Mouse (Mus musculus): ENCODE data around the gene Slc22a1. TPM values are rescaled to one million over a fixed set of nuclear protein-coding genes. Genes with fewer than 3 reads are reported as not detected.

Gene Slc22a1
- not detected in 2 replicates for total RNA-seq (2014; rRNA removed; ENCODE audit: low replicate concordance)
- polyA plus RNA-seq (2015; fragmentation: Nextera tagmentation; extraction: Ambion mirVana) = 33.5 and 42.8 TPM in 2 replicates

DNA sequence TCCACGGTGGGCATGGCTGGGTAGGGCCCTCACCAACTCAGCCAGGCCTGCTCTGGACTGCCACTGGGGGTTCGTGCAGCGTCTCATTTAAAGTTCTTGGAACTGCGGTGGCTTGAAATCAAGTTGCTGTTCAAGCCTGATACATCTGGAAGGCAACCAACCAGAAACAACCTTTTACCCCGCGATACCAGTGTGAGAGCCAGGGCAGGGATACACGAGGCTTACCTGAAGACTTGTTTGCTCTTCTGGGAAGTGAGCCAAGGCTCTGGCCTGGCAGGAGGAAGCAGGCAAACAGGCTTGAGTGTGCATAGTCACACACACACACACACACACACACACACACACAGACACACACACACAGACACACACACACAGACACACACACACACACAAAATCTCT lies at the start of gene Slc22a1:
Gene Slc22a1, minus strand, starts transcription at position 184 of the 400 bp plus-strand sequence.
- 0 out of 2 replicates have a peak, but pooled peaks cover 6% of the 10 kb centered on the region for H3K36me3 ChIP-seq (replicated peaks; ENCODE audit: control insufficient read depth, insufficient read depth, low read length)
- H3K4me3 ChIP-seq (ENCODE audit: low read depth, low read length) = no peak within 1 kb of the TSS
- WGBS = 72% methylated on average over 7 of the region's 7 CpGs
- H3K27ac ChIP-seq (ENCODE audit: low read depth) = no peak within 1 kb of the TSS
- H3K9me3 ChIP-seq (replicated peaks; ENCODE audit: control insufficient read depth, low read length) = 0 out of 2 replicates have a peak, but pooled peaks cover 6% of the 10 kb centered on the region
- H3K4me2 ChIP-seq (ENCODE audit: low read depth, low read length) = no peak within 1 kb of the TSS
- no peak within 1 kb of the TSS for H3K9ac ChIP-seq (replicated peaks; ENCODE audit: low read depth, low read length)
- H3K4me1 ChIP-seq (ENCODE audit: control insufficient read depth, insufficient read depth) = no peaks in the 10 kb centered on the region
- DNase-seq (ENCODE audit: low spot score) (no peak), ATAC-seq (ENCODE audit: insufficient read depth, low read depth) (no peak)
- H3K27me3 ChIP-seq (ENCODE audit: control insufficient read depth, insufficient read depth, low read length) = no peaks in the 10 kb centered on the region
- TF ChIP-seq EP300 (IDR thresholded peaks at IDR 0.05; ENCODE audit: low read depth) = no peak
- no peak for TF ChIP-seq CTCF (IDR thresholded peaks at IDR 0.05; ENCODE audit: low read depth)

DNA sequence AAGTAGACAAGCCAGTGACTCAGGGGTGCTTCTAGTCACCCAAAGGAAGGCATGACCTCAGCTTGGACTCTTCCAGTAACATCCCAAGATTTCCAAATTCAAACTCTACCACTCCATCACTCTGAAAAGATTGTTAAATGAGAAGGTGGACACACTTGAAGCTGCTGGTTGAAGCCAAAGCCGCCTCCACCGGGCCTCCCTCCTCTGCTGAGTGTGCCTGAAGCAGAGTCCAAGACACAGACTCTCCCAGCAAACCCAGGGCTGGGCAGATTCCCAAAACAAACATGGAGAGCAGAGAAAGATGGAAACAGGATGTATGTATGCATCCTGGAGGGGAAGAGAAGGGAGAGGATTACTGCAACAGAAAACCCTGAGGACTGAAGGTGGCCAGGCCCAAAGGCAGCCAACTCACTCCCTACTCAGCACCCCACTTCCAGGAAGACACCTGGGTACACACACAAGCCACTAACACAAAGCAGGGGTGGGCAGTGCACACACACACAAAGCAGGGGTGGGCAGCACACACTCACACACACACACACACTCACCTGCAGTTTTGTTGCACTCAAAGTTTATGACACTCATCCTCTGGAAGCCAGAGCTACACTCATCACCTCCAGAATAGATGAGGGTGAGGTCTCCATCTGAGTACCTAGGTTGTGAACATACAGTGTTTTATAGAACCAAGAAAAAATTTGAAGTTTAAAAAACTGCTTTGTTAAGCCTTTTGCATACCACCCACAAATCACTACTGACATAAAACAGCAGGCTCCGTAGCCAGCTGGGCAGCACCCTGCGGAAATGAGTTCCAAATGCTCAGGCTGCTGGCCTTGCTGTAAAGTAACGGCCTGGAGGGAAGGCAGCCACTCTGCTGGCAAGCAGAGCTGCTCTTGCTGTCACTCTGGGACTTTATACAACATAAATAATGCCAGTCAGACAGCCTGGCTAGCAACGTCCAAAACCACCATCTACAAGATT lies 49.4 kb upstream of the Slc22a1 start:
- Histone ChIP-seq H3K27me3 (ENCODE audit: control insufficient read depth, insufficient read depth, low read length) (no peaks in the 10 kb centered on the region), H3K36me3 (replicated peaks; ENCODE audit: control insufficient read depth, insufficient read depth, low read length) (peaks cover 36% of the 10 kb centered on the region), H3K9me3 (replicated peaks; ENCODE audit: control insufficient read depth, low read length) (no peaks in the 10 kb centered on the region), H3K4me3 (ENCODE audit: low read depth, low read length) (no peak overlapping the region), H3K4me1 (ENCODE audit: control insufficient read depth, insufficient read depth) (peaks cover 53% of the 10 kb centered on the region), H3K4me2 (ENCODE audit: low read depth, low read length) (no peak overlapping the region; the same call in 1 of the 2 replicates), H3K9ac (replicated peaks; ENCODE audit: low read depth, low read length) (no peak overlapping the region), H3K27ac (ENCODE audit: low read depth) (peak overlapping the region; percentile 88)
- TF ChIP-seq EP300 (IDR thresholded peaks at IDR 0.05; ENCODE audit: low read depth) = peak; percentile 55; the same call in 1 of the 2 replicates
- no peak for TF ChIP-seq CTCF (IDR thresholded peaks at IDR 0.05; ENCODE audit: low read depth)
- peak; percentile 37 for ATAC-seq (ENCODE audit: insufficient read depth, low read depth)
- DNase-seq (ENCODE audit: low spot score) = peak; percentile 71
- 15% methylated on average over 6 of the region's 6 CpGs for WGBS

DNA sequence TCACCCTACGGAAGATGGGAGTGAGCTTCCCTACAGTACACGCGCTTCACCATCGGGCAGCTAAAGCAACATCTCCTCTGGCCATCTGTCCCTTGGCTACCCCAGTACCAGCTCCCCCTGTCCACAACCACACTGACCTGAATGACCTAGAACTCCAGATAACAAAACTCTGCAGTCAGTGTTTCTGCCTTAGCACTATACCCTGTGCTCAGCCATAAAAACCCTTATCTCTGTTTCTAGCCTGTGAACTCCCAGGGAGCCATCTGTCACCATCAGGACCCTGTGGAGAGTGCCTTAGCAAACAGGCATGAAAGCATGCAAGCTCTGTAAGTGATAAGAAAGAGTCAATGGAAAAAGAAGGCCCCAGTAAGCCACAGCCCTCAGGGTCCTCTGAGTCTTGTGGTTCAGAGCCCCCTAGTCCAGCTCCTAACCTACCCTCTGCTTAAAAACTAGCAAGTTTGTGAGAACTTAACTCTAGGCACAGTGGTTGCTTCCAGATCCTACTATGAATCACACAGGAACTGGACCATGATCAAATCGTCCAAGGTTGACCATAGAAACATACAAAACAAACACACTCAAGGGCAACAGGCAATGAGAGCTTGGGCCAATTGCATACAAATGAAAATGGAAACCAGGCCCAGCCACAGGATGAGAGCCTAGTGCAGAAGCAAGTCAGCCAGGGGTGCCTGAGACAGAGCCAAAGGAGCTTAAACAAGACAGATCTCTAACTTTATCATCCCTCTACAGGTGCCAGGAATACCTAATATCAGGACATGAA lies 48.5 kb upstream of the Slc22a1 start:
- WGBS = 22% methylated on average over 5 of the region's 5 CpGs
- Histone ChIP-seq H3K4me2 (ENCODE audit: low read depth, low read length) (no peak overlapping the region), H3K27me3 (ENCODE audit: control insufficient read depth, insufficient read depth, low read length) (no peaks in the 10 kb centered on the region), H3K9ac (replicated peaks; ENCODE audit: low read depth, low read length) (no peak overlapping the region), H3K4me1 (ENCODE audit: control insufficient read depth, insufficient read depth) (peaks cover 56% of the 10 kb centered on the region), H3K9me3 (replicated peaks; ENCODE audit: control insufficient read depth, low read length) (no peaks in the 10 kb centered on the region), H3K36me3 (replicated peaks; ENCODE audit: control insufficient read depth, insufficient read depth, low read length) (peaks cover 42% of the 10 kb centered on the region), H3K27ac (ENCODE audit: low read depth) (peak overlapping the region; percentile 88), H3K4me3 (ENCODE audit: low read depth, low read length) (no peak overlapping the region)
- ATAC-seq (ENCODE audit: insufficient read depth, low read depth) (peak; percentile 51), DNase-seq (ENCODE audit: low spot score) (peak; percentile 53)
- TF ChIP-seq EP300 (IDR thresholded peaks at IDR 0.05; ENCODE audit: low read depth) = no peak
- TF ChIP-seq CTCF (IDR thresholded peaks at IDR 0.05; ENCODE audit: low read depth) = no peak

DNA sequence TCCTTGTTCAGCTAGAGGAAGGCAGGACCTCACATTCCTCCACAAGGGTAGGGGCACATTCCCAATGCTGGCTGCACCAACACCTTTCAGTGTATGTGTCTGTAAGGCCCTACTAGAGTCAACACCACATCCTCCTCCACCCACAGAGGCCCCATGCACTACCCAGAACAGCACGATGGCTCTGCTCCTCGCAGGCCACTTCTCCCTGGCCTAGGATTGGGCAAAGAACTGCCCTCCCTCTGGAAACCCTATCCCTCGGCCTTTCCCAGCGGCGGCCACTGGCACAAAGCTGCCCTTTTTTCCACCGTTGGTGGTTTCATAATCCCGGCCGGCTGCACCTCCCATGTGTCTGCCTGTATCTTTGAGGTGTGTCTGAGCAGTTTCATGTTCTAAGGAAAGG lies 47.0 kb upstream of the Slc22a1 start:
- ATAC-seq (ENCODE audit: insufficient read depth, low read depth) (0 out of 2 replicates have a peak, but pooled peaks have one; percentile 10), DNase-seq (ENCODE audit: low spot score) (peak; percentile 22)
- Histone ChIP-seq H3K9me3 (replicated peaks; ENCODE audit: control insufficient read depth, low read length) (no peaks in the 10 kb centered on the region), H3K36me3 (replicated peaks; ENCODE audit: control insufficient read depth, insufficient read depth, low read length) (peaks cover 49% of the 10 kb centered on the region), H3K9ac (replicated peaks; ENCODE audit: low read depth, low read length) (0 out of 2 replicates have a peak overlapping the region, but pooled peaks have one; percentile 11), H3K27me3 (ENCODE audit: control insufficient read depth, insufficient read depth, low read length) (no peaks in the 10 kb centered on the region), H3K27ac (ENCODE audit: low read depth) (peak overlapping the region; percentile 62), H3K4me2 (ENCODE audit: low read depth, low read length) (no peak overlapping the region), H3K4me1 (ENCODE audit: control insufficient read depth, insufficient read depth) (peaks cover 61% of the 10 kb centered on the region), H3K4me3 (ENCODE audit: low read depth, low read length) (no peak overlapping the region)
- TF ChIP-seq EP300 (IDR thresholded peaks at IDR 0.05; ENCODE audit: low read depth) = no peak
- WGBS = 32% methylated on average over 8 of the region's 8 CpGs

DNA sequence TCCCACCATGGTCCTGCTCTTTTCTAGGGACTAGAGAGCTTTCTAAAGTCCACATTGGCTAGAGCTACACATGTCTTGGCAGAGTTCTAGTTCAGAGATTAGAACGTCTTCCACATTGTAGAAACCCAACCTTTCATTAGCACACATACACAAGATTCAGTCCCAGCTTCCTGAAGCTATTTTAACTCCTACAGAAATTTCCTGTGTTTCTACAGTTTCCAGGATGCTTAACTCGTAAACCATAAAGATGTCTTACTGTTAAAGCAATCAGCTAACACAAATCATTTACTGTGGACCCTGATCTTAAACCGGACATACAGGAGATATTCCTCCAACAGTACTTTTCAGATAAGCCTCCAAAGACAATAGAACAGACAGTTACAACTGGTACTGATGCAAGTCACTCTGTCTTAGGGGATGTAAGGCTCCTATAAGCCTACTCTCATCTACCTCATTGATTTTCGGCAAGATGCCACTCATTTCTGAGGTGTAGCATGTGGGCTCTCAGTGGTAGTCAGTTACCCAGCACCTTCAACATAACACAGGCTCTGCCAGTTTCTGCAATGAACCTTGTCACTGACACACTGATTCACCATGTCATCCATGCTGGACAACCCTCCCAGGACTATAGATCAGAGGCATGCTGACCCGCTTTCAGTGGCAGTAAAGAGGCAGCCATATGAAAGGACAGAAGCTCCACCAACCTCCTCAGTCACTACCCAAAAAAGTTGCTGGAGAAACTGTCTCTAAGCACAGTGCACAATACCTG lies 45.7 kb upstream of the Slc22a1 start:
- WGBS = 55% methylated on average over 5 of the region's 5 CpGs
- H3K4me1 ChIP-seq (ENCODE audit: control insufficient read depth, insufficient read depth) = peaks cover 61% of the 10 kb centered on the region
- no peak overlapping the region for H3K9ac ChIP-seq (replicated peaks; ENCODE audit: low read depth, low read length)
- ATAC-seq (ENCODE audit: insufficient read depth, low read depth) = no peak
- no peaks in the 10 kb centered on the region for H3K27me3 ChIP-seq (ENCODE audit: control insufficient read depth, insufficient read depth, low read length)
- DNase-seq (ENCODE audit: low spot score) = peak; percentile 38
- peak overlapping the region; percentile 62 for H3K27ac ChIP-seq (ENCODE audit: low read depth)
- no peak for TF ChIP-seq CTCF (IDR thresholded peaks at IDR 0.05; ENCODE audit: low read depth)
- TF ChIP-seq EP300 (IDR thresholded peaks at IDR 0.05; ENCODE audit: low read depth) = peak; percentile 58; the same call in 1 of the 2 replicates
- no peak overlapping the region for H3K4me2 ChIP-seq (ENCODE audit: low read depth, low read length)
- no peaks in the 10 kb centered on the region for H3K9me3 ChIP-seq (replicated peaks; ENCODE audit: control insufficient read depth, low read length)
- no peak overlapping the region for H3K4me3 ChIP-seq (ENCODE audit: low read depth, low read length)
- peaks cover 62% of the 10 kb centered on the region for H3K36me3 ChIP-seq (replicated peaks; ENCODE audit: control insufficient read depth, insufficient read depth, low read length)

All from heart, postnatal 0 days (tissue).